Mouse (Mus musculus): ENCODE data around the gene Tha1. TPM values are rescaled to one million over a fixed set of nuclear protein-coding genes. Genes with fewer than 3 reads are reported as not detected.

Gene Tha1
- total and polyA plus RNA-seq, 3 experiments, result 9.2 to 14.6 (median 9.3) TPM

GRCm38 (mm10) chr11:117871376-117871775 lies 1.9 kb downstream of the Tha1 start:
- Histone ChIP-seq H3K9ac (ENCODE audit: low read depth, low read length) (no peak overlapping the region), H3K4me1 (ENCODE audit: control insufficient read depth, insufficient read depth, low read length) (peaks cover 3% of the 10 kb centered on the region), H3K27ac (no peak overlapping the region), H3K27me3 (ENCODE audit: control insufficient read depth, insufficient read depth, low read length) (no peaks in the 10 kb centered on the region), H3K4me3 (no peak overlapping the region), H3K79me2 (replicated peaks; ENCODE audit: control insufficient read depth, insufficient read depth, low read length) (no peaks in the 10 kb centered on the region), H3K36me3 (ENCODE audit: control insufficient read depth, insufficient read depth, low read length) (no peaks in the 10 kb centered on the region)
- TF ChIP-seq EP300 (IDR thresholded peaks at IDR 0.05; ENCODE audit: insufficient read depth, low read depth, low read length) (no peak), POLR2A (IDR thresholded peaks at IDR 0.05; ENCODE audit: insufficient read depth, low read depth, low read length) (no peak), CTCF (IDR thresholded peaks at IDR 0.05) (no peak)
- no peak for DNase-seq
- intact Hi-C loops (cut with DNase I), result loop anchor here (2.0 to 5.0 kb wide), 3 partner anchors 41 to 351 kb away; partner anchors contain the start of gene Socs3
- 86% methylated on average over 5 of the region's 5 CpGs for WGBS

GRCm38 (mm10) chr11:117870688-117871365 lies 2.5 kb downstream of the Tha1 start:
- TF ChIP-seq POLR2A (IDR thresholded peaks at IDR 0.05; ENCODE audit: insufficient read depth, low read depth, low read length) (no peak), EP300 (IDR thresholded peaks at IDR 0.05; ENCODE audit: insufficient read depth, low read depth, low read length) (peak; percentile 97), CTCF (IDR thresholded peaks at IDR 0.05) (peak; percentile 99)
- intact Hi-C loops (cut with DNase I), result loop anchor here (1.0 to 5.0 kb wide), 5 partner anchors 42 to 351 kb away; partner anchors contain the start of gene Socs3
- 42% methylated on average over 12 of the region's 12 CpGs for WGBS
- Histone ChIP-seq H3K9ac (ENCODE audit: low read depth, low read length) (no peak overlapping the region), H3K79me2 (replicated peaks; ENCODE audit: control insufficient read depth, insufficient read depth, low read length) (no peaks in the 10 kb centered on the region), H3K4me3 (no peak overlapping the region), H3K4me1 (ENCODE audit: control insufficient read depth, insufficient read depth, low read length) (peaks cover 3% of the 10 kb centered on the region), H3K27me3 (ENCODE audit: control insufficient read depth, insufficient read depth, low read length) (no peaks in the 10 kb centered on the region), H3K36me3 (ENCODE audit: control insufficient read depth, insufficient read depth, low read length) (no peaks in the 10 kb centered on the region), H3K27ac (no peak overlapping the region)
- DNase-seq, result peak; percentile 75 to 77

GRCm38 (mm10) chr11:117865988-117866387 lies 7.3 kb downstream of the Tha1 start:
- no peak for TF ChIP-seq POLR2A (IDR thresholded peaks at IDR 0.05; ENCODE audit: insufficient read depth, low read depth, low read length)
- no peak for TF ChIP-seq CTCF (IDR thresholded peaks at IDR 0.05)
- no peak for TF ChIP-seq EP300 (IDR thresholded peaks at IDR 0.05; ENCODE audit: insufficient read depth, low read depth, low read length)
- Histone ChIP-seq H3K27me3 (ENCODE audit: control insufficient read depth, insufficient read depth, low read length) (no peaks in the 10 kb centered on the region), H3K79me2 (replicated peaks; ENCODE audit: control insufficient read depth, insufficient read depth, low read length) (no peaks in the 10 kb centered on the region), H3K27ac (no peak overlapping the region), H3K9ac (ENCODE audit: low read depth, low read length) (no peak overlapping the region), H3K4me1 (ENCODE audit: control insufficient read depth, insufficient read depth, low read length) (no peaks in the 10 kb centered on the region), H3K36me3 (ENCODE audit: control insufficient read depth, insufficient read depth, low read length) (no peaks in the 10 kb centered on the region), H3K4me3 (no peak overlapping the region)
- no peak for DNase-seq
- 69% methylated on average over 6 of the region's 6 CpGs for WGBS
- intact Hi-C loops (cut with DNase I), result no loop called here

GRCm38 (mm10) chr11:117864805-117865204 lies 8.5 kb downstream of the Tha1 start:
- DNase-seq, result no peak
- intact Hi-C loops (cut with DNase I), result no loop called here
- TF ChIP-seq POLR2A (IDR thresholded peaks at IDR 0.05; ENCODE audit: insufficient read depth, low read depth, low read length) (no peak), CTCF (IDR thresholded peaks at IDR 0.05) (no peak), EP300 (IDR thresholded peaks at IDR 0.05; ENCODE audit: insufficient read depth, low read depth, low read length) (no peak)

GRCm38 (mm10) chr11:117863174-117863856 lies 10.0 kb downstream of the Tha1 start:
- TF ChIP-seq POLR2A (IDR thresholded peaks at IDR 0.05; ENCODE audit: insufficient read depth, low read depth, low read length) (no peak), EP300 (IDR thresholded peaks at IDR 0.05; ENCODE audit: insufficient read depth, low read depth, low read length) (no peak), CTCF (IDR thresholded peaks at IDR 0.05) (no peak)
- intact Hi-C loops (cut with DNase I), result no loop called here

More at GRCm38 (mm10) chr11:117864805-117865204, 8.5 kb downstream of the Tha1 start:
- Histone ChIP-seq H3K9ac (ENCODE audit: low read depth, low read length) (no peak overlapping the region), H3K79me2 (replicated peaks; ENCODE audit: control insufficient read depth, insufficient read depth, low read length) (no peaks in the 10 kb centered on the region), H3K27ac (no peak overlapping the region), H3K4me1 (ENCODE audit: control insufficient read depth, insufficient read depth, low read length) (no peaks in the 10 kb centered on the region), H3K36me3 (ENCODE audit: control insufficient read depth, insufficient read depth, low read length) (no peaks in the 10 kb centered on the region), H3K4me3 (no peak overlapping the region), H3K27me3 (ENCODE audit: control insufficient read depth, insufficient read depth, low read length) (peaks cover 6% of the 10 kb centered on the region; the same call in 1 of the 2 replicates)
- WGBS, result 62% methylated on average over 2 of the region's 2 CpGs

GRCm38 (mm10) chr11:117860601-117861000 lies 12.7 kb downstream of the Tha1 start, which contains the start of gene Tmem235:
Tmem235 (plus strand) TSS chr11:117860752.
- Histone ChIP-seq H3K36me3 (ENCODE audit: control insufficient read depth, insufficient read depth, low read length) (no peaks in the 10 kb centered on the region), H3K4me3 (no peak within 1 kb of the TSS), H3K4me1 (ENCODE audit: control insufficient read depth, insufficient read depth, low read length) (no peaks in the 10 kb centered on the region), H3K27me3 (ENCODE audit: control insufficient read depth, insufficient read depth, low read length) (peaks cover 6% of the 10 kb centered on the region; the same call in 1 of the 2 replicates), H3K79me2 (replicated peaks; ENCODE audit: control insufficient read depth, insufficient read depth, low read length) (no peaks in the 10 kb centered on the region), H3K9ac (ENCODE audit: low read depth, low read length) (no peak within 1 kb of the TSS), H3K27ac (no peak within 1 kb of the TSS)
- 10% methylated on average over 23 of the region's 23 CpGs for WGBS
- no peak for TF ChIP-seq CTCF (IDR thresholded peaks at IDR 0.05)
- TF ChIP-seq EP300 (IDR thresholded peaks at IDR 0.05; ENCODE audit: insufficient read depth, low read depth, low read length), result no peak
- no peak for TF ChIP-seq POLR2A (IDR thresholded peaks at IDR 0.05; ENCODE audit: insufficient read depth, low read depth, low read length)
- intact Hi-C loops (cut with DNase I), result no loop called here
- DNase-seq, result no peak

More at GRCm38 (mm10) chr11:117863174-117863856, 10.0 kb downstream of the Tha1 start:
- Histone ChIP-seq H3K4me3 (no peak overlapping the region), H3K36me3 (ENCODE audit: control insufficient read depth, insufficient read depth, low read length) (no peaks in the 10 kb centered on the region), H3K79me2 (replicated peaks; ENCODE audit: control insufficient read depth, insufficient read depth, low read length) (no peaks in the 10 kb centered on the region), H3K9ac (ENCODE audit: low read depth, low read length) (no peak overlapping the region), H3K27me3 (ENCODE audit: control insufficient read depth, insufficient read depth, low read length) (peaks cover 6% of the 10 kb centered on the region; the same call in 1 of the 2 replicates), H3K4me1 (ENCODE audit: control insufficient read depth, insufficient read depth, low read length) (no peaks in the 10 kb centered on the region), H3K27ac (no peak overlapping the region)
- no peak for DNase-seq
- WGBS, result 54% methylated on average over 11 of the region's 11 CpGs

Data from heart, adult 2 months (tissue).